Mouse (Mus musculus) neural tube, embryonic 14.5 days (tissue): ENCODE results near the gene Ap1g1. TPM values are rescaled to one million over a fixed set of nuclear protein-coding genes. Genes with fewer than 3 reads are reported as not detected.

Source experiments
- ATAC-seq: fragments of 200-750 bp; cut with Nextera tagmentation; 2 replicates; pipeline ENCODE4 v1.8.0; 2017; ENCODE audit warnings: low read depth, mild to moderate bottlenecking, moderate TSS enrichment, moderate library complexity
- H3K27ac ChIP-seq: fragments of 300-500 bp; sonication (generic); 2 replicates; pipeline ENCODE4 v1.5.1; 2014; ENCODE audit warnings: low read depth, mild to moderate bottlenecking, control low read depth, low read length, moderate library complexity, mixed read lengths
- H3K27me3 ChIP-seq: fragments of 300-500 bp; sonication (generic); 2 replicates; pipeline ENCODE4 v1.6.1; 2014; ENCODE audit warnings: low read length; ENCODE audit not compliant: control insufficient read depth, insufficient read depth
- H3K36me3 ChIP-seq: fragments of 300-500 bp; sonication (generic); 2 replicates; pipeline ENCODE4 v1.6.1; 2014; ENCODE audit warnings: low read length, mixed read lengths; ENCODE audit not compliant: control insufficient read depth, insufficient read depth
- H3K4me1 ChIP-seq: fragments of 300-500 bp; sonication (generic); 2 replicates; pipeline ENCODE4 v1.6.1; 2014; ENCODE audit warnings: low read length; ENCODE audit not compliant: control insufficient read depth, insufficient read depth
- H3K4me2 ChIP-seq: fragments of 300-500 bp; sonication (generic); 2 replicates; pipeline ENCODE4 v1.6.1; 2014; ENCODE audit warnings: mild to moderate bottlenecking, low read depth, low read length, control low read depth
- H3K4me3 ChIP-seq: fragments of 300-500 bp; sonication (generic); 2 replicates; pipeline ENCODE4 v1.5.1; 2014; ENCODE audit warnings: low read depth, low read length, control low read depth, mixed read lengths
- H3K9ac ChIP-seq: fragments of 300-500 bp; sonication (generic); replicated peaks from 2 replicates; pipeline ENCODE4 v1.6.1; 2014; ENCODE audit warnings: low read depth, mild to moderate bottlenecking, control low read depth, low read length, mixed read lengths
- H3K9me3 ChIP-seq: fragments of 300-500 bp; sonication (generic); 2 replicates; pipeline ENCODE4 v1.6.1; 2016; ENCODE audit warnings: low read length; ENCODE audit not compliant: control insufficient read depth
- WGBS: fragments of 180-500 bp; shearing (Covaris S2); extraction: QIAGEN DNeasy Blood & Tissue Kit; methylation state at CpG from one replicate; pipeline ENCODE4 v1.1.7; 2014; 5-methylcytosine and 5-hydroxymethylcytosine counted together
- polyA plus RNA-seq: library from polyadenylated mRNA; unstranded; fragments of >200 nt; fragmentation: Nextera tagmentation; extraction: Ambion mirVana; gene quantifications from 2 replicates; pipeline ENCODE4 v1.2.1, GENCODE M21; 2014

Ap1g1 gene
- polyA plus RNA-seq: 39.2 and 48.7 TPM in 2 replicates

- ATAC-seq: peak; percentile 99
- no peaks in the 10 kb centered on the region for H3K27me3 ChIP-seq
- H3K9me3 ChIP-seq: no peaks in the 10 kb centered on the region
- peak within 1 kb of the TSS; percentile 99 for H3K27ac ChIP-seq
- peak within 1 kb of the TSS; percentile 97 for H3K4me3 ChIP-seq
- H3K4me1 ChIP-seq: peaks cover 13% of the 10 kb centered on the region; the same call in 1 of the 2 replicates
- H3K36me3 ChIP-seq: no peaks in the 10 kb centered on the region
- under 1% methylated on average over 64 of the region's 64 CpGs for WGBS
- peak within 1 kb of the TSS; percentile 94 for H3K9ac ChIP-seq
- H3K4me2 ChIP-seq: peak within 1 kb of the TSS; percentile 99
Observed at GRCm38 (mm10) chr8:109778280-109778977, at the start of gene Ap1g1. Gene Ap1g1 (plus strand): TSS chr8:109778554.

- H3K9ac ChIP-seq: no peak overlapping the region
- WGBS: 83% methylated on average over 3 of the region's 3 CpGs
- H3K9me3 ChIP-seq: no peaks in the 10 kb centered on the region
- H3K27ac ChIP-seq: no peak overlapping the region
- H3K36me3 ChIP-seq: peaks cover 41% of the 10 kb centered on the region
- no peak for ATAC-seq
- no peak overlapping the region for H3K4me3 ChIP-seq
- no peak overlapping the region for H3K4me2 ChIP-seq
- no peaks in the 10 kb centered on the region for H3K27me3 ChIP-seq
- no peaks in the 10 kb centered on the region; the same call in 1 of the 2 replicates for H3K4me1 ChIP-seq
Observed at GRCm38 (mm10) chr8:109731012-109731411, 47.3 kb upstream of the Ap1g1 start.

- 91% methylated on average over 3 of the region's 3 CpGs for WGBS
- Histone ChIP-seq H3K4me1 (peaks cover 9% of the 10 kb centered on the region; the same call in 1 of the 2 replicates), H3K9me3 (no peaks in the 10 kb centered on the region), H3K27me3 (no peaks in the 10 kb centered on the region), H3K4me2 (no peak overlapping the region), H3K36me3 (peaks cover 23% of the 10 kb centered on the region), H3K4me3 (no peak overlapping the region), H3K9ac (no peak overlapping the region), H3K27ac (no peak overlapping the region)
- no peak for ATAC-seq
Observed at GRCm38 (mm10) chr8:109734018-109734417, 44.3 kb upstream of the Ap1g1 start.

GRCm38 (mm10) chr8:109736819-109737218 is 41.5 kb upstream of the Ap1g1 start:
- no peak for ATAC-seq
- H3K4me2 ChIP-seq: peak overlapping the region; percentile 76
- no peaks in the 10 kb centered on the region for H3K27me3 ChIP-seq
- peaks cover 9% of the 10 kb centered on the region; the same call in 1 of the 2 replicates for H3K4me1 ChIP-seq
- peak overlapping the region; percentile 94 for H3K9ac ChIP-seq
- no peaks in the 10 kb centered on the region for H3K9me3 ChIP-seq
- H3K27ac ChIP-seq: no peak overlapping the region
- WGBS: 10% methylated on average over 8 of the region's 8 CpGs
- peak overlapping the region; percentile 99 for H3K4me3 ChIP-seq
- H3K36me3 ChIP-seq: peaks cover 15% of the 10 kb centered on the region

GRCm38 (mm10) chr8:109737237-109738048 is 40.9 kb upstream of the Ap1g1 start, which contains the start of gene Atxn1l:
Gene Atxn1l (minus strand): TSS chr8:109737739.
- Histone ChIP-seq H3K4me1 (peaks cover 9% of the 10 kb centered on the region; the same call in 1 of the 2 replicates), H3K27me3 (no peaks in the 10 kb centered on the region), H3K9me3 (no peaks in the 10 kb centered on the region), H3K27ac (peak within 1 kb of the TSS; percentile 64), H3K36me3 (peaks cover 9% of the 10 kb centered on the region), H3K9ac (peak within 1 kb of the TSS; percentile 94), H3K4me3 (peak within 1 kb of the TSS; percentile 99), H3K4me2 (peak within 1 kb of the TSS; percentile 76)
- ATAC-seq: peak; percentile 86
- whole genome bisulfite sequencing: under 1% methylated on average over 51 of the region's 59 CpGs

GRCm38 (mm10) chr8:109738049-109738380 is 40.3 kb upstream of the Ap1g1 start:
- no peaks in the 10 kb centered on the region for H3K27me3 ChIP-seq
- no peak; the same call in 1 of the 2 replicates for ATAC-seq
- peaks cover 4% of the 10 kb centered on the region for H3K36me3 ChIP-seq
- peak overlapping the region; percentile 76 for H3K4me2 ChIP-seq
- H3K4me3 ChIP-seq: peak overlapping the region; percentile 99
- WGBS: 94% methylated on average over 1 of the region's 1 CpGs
- peaks cover 9% of the 10 kb centered on the region; the same call in 1 of the 2 replicates for H3K4me1 ChIP-seq
- H3K9me3 ChIP-seq: no peaks in the 10 kb centered on the region
- no peak overlapping the region; the same call in 1 of the 2 replicates for H3K27ac ChIP-seq
- H3K9ac ChIP-seq: no peak overlapping the region

GRCm38 (mm10) chr8:109747468-109748199 is 30.7 kb upstream of the Ap1g1 start:
- 88% methylated on average over 12 of the region's 12 CpGs for WGBS
- no peak overlapping the region for H3K9ac ChIP-seq
- no peak overlapping the region for H3K4me2 ChIP-seq
- H3K9me3 ChIP-seq: no peaks in the 10 kb centered on the region
- no peak overlapping the region for H3K4me3 ChIP-seq
- no peaks in the 10 kb centered on the region for H3K36me3 ChIP-seq
- no peaks in the 10 kb centered on the region for H3K4me1 ChIP-seq
- ATAC-seq: no peak
- H3K27ac ChIP-seq: no peak overlapping the region
- H3K27me3 ChIP-seq: no peaks in the 10 kb centered on the region

GRCm38 (mm10) chr8:109750274-109750673 is 28.1 kb upstream of the Ap1g1 start:
- Histone ChIP-seq H3K9me3 (no peaks in the 10 kb centered on the region), H3K27ac (no peak overlapping the region), H3K4me1 (no peaks in the 10 kb centered on the region), H3K36me3 (no peaks in the 10 kb centered on the region), H3K4me3 (no peak overlapping the region), H3K9ac (no peak overlapping the region), H3K4me2 (no peak overlapping the region), H3K27me3 (no peaks in the 10 kb centered on the region)
- 67% methylated on average over 5 of the region's 5 CpGs for WGBS
- no peak for ATAC-seq
